Mouse (Mus musculus) embryo, embryonic 11.5 days (tissue): ENCODE results near the gene Krt10.

Experiments
- DNase-seq: peaks from one replicate; pipeline ENCODE4 v3.0.0-alpha.2; 2012; ENCODE audit warnings: low read depth, low spot score

Gene Krt10

GRCm38 (mm10) chr11:99389264-99389663, at the start of gene Krt10:
Krt10 (minus strand) TSS chr11:99389364.
- DNase-seq: no peak

GRCm38 (mm10) chr11:99437972-99438371, 48.8 kb upstream of the Krt10 start, which contains the start of gene Krt20:
Krt20 (minus strand) TSS chr11:99438150.
- DNase-seq: no peak

- no peak for DNase-seq
These were observed 47.5 kb upstream of the Krt10 start for GRCm38 (mm10) chr11:99436625-99437024.

- no peak for DNase-seq
These were observed 41.5 kb upstream of the Krt10 start for GRCm38 (mm10) chr11:99430670-99431069.

GRCm38 (mm10) chr11:99422159-99422558, 33.0 kb upstream of the Krt10 start, which contains the start of gene Krt12:
Krt12 (minus strand) TSS chr11:99422259.
- DNase-seq: no peak

- no peak for DNase-seq
These were observed 31.4 kb upstream of the Krt10 start for GRCm38 (mm10) chr11:99420586-99420985.

- no peak for DNase-seq
These were observed 28.7 kb upstream of the Krt10 start for GRCm38 (mm10) chr11:99417819-99418218.

- DNase-seq: no peak
These were observed 27.7 kb upstream of the Krt10 start for GRCm38 (mm10) chr11:99416902-99417301.

- no peak for DNase-seq
These were observed 25.4 kb upstream of the Krt10 start for GRCm38 (mm10) chr11:99414463-99415147.

GRCm38 (mm10) chr11:99413247-99413646, 24.1 kb upstream of the Krt10 start:
- DNase-seq: peak; percentile 24

- no peak for DNase-seq
These were observed 17.0 kb upstream of the Krt10 start for GRCm38 (mm10) chr11:99406186-99406585.

GRCm38 (mm10) chr11:99399956-99400549, 10.9 kb upstream of the Krt10 start:
- DNase-seq: no peak

- no peak for DNase-seq
These were observed 9.7 kb upstream of the Krt10 start for GRCm38 (mm10) chr11:99398832-99399231.

- DNase-seq: no peak
These were observed 8.9 kb upstream of the Krt10 start for GRCm38 (mm10) chr11:99398084-99398483.

- no peak for DNase-seq
These were observed 7.5 kb upstream of the Krt10 start for GRCm38 (mm10) chr11:99396661-99397060.

- DNase-seq: no peak
These were observed 6.9 kb upstream of the Krt10 start for GRCm38 (mm10) chr11:99396034-99396433.

- DNase-seq: no peak
These were observed 3.3 kb upstream of the Krt10 start for GRCm38 (mm10) chr11:99392492-99392891.

- no peak for DNase-seq
These were observed 2.2 kb upstream of the Krt10 start for GRCm38 (mm10) chr11:99391375-99391774.

GRCm38 (mm10) chr11:99390866-99391265, 1.7 kb upstream of the Krt10 start:
- DNase-seq: no peak

- no peak for DNase-seq
These were observed 503 bp downstream of the Krt10 start for GRCm38 (mm10) chr11:99388661-99389060.

- DNase-seq: peak; percentile 53
These were observed 3.1 kb downstream of the Krt10 start for GRCm38 (mm10) chr11:99385813-99386721.

GRCm38 (mm10) chr11:99379568-99379967, 9.6 kb downstream of the Krt10 start:
- DNase-seq: peak; percentile 57
